Mouse (Mus musculus) right cerebral cortex, postnatal 36 days (tissue): Measurements from ENCODE around the gene Foxk2.

ENCODE experiments used
- DNase-seq, 2 experiments: peaks; one replicate each; pipeline ENCODE4 v3.0.0; 2022; ENCODE audit warnings: low spot score in 2 of 2, mixed read lengths in 1 of 2

Gene Foxk2

GRCm38 (mm10) chr11:121259160-121260100 is at the start of gene Foxk2:
Foxk2 (plus strand) TSS chr11:121259990.
- DNase-seq = peak; percentile 82 to 88

DNA sequence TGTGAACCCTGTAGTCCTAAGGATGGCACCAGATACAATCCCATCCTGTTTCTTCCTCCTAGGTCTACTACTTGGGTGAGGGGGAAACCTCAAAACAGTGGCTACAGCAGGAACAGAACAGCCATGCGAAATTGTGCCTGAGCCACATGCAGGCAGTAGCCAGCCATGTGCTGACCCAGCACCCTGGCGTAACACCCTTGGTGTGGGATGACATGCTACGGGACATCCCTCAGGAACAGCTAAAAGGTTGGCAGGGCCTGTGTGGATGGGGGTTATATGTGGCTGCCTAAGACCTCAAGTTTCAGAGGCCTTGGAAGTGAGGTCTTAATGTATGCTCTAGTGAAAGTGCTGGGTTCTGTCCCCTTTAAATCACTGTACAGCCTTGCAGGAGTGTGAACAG is 43.0 kb upstream of the Foxk2 start:
- DNase-seq = no peak

DNA sequence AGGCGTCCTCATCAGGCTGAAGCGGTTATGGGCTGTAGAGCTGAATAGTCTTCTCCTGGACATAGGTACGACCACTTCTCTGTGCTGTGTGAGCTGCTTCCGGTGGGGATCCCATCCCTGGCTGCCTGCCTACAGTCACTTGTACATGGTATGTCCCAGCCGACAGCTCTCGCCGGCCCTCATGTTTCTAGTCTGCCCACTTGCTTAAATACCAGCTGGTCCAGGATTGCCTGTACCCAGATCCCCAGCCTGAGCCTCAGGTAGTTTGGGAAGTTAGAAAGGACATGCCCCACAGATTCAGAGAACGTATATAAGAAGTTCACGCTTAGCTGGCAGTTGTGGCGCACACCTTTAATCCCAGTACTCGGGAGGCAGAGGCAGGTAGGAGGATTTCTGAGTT is 40.0 kb upstream of the Foxk2 start:
- no peak for DNase-seq

GRCm38 (mm10) chr11:121220771-121221170 is 39.0 kb upstream of the Foxk2 start:
- DNase-seq = no peak

- no peak for DNase-seq
Measured at GRCm38 (mm10) chr11:121221321-121222010, 38.3 kb upstream of the Foxk2 start.

- no peak for DNase-seq
Measured at GRCm38 (mm10) chr11:121228129-121229017, 31.4 kb upstream of the Foxk2 start.

- DNase-seq = peak; percentile 36 to 55
Measured at GRCm38 (mm10) chr11:121229018-121229439, 30.8 kb upstream of the Foxk2 start, which contains the start of gene Cybc1. Cybc1 (minus strand) TSS chr11:121229322.

DNA sequence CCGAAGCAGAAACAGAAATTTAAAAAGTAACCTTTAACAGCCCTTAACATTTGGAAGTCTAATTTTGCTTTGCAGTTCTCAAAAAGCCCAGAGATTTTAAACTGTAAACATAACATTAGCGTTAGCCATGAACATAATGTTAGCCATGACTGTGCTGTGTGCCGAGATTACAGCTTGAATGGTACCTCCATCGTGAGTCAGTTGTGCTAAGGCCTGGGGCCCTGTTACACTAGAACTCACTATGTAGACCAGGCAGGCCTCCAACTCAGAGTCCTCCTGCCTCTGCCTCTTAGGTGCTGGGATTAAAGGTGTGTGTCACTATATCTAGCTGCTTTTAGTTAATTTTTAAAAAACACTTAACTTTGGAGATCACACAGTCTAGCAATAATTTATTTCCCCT is 28.6 kb upstream of the Foxk2 start:
- DNase-seq = no peak

GRCm38 (mm10) chr11:121231628-121232291 is 28.0 kb upstream of the Foxk2 start:
- DNase-seq = no peak

GRCm38 (mm10) chr11:121232706-121233105 is 27.1 kb upstream of the Foxk2 start:
- no peak for DNase-seq

GRCm38 (mm10) chr11:121235475-121236238 is 24.1 kb upstream of the Foxk2 start:
- no peak for DNase-seq

GRCm38 (mm10) chr11:121236564-121237344 is 23.0 kb upstream of the Foxk2 start, which contains the start of gene Narf:
Narf (plus strand) TSS chr11:121237253.
- peak; percentile 99 to 100 for DNase-seq

DNA sequence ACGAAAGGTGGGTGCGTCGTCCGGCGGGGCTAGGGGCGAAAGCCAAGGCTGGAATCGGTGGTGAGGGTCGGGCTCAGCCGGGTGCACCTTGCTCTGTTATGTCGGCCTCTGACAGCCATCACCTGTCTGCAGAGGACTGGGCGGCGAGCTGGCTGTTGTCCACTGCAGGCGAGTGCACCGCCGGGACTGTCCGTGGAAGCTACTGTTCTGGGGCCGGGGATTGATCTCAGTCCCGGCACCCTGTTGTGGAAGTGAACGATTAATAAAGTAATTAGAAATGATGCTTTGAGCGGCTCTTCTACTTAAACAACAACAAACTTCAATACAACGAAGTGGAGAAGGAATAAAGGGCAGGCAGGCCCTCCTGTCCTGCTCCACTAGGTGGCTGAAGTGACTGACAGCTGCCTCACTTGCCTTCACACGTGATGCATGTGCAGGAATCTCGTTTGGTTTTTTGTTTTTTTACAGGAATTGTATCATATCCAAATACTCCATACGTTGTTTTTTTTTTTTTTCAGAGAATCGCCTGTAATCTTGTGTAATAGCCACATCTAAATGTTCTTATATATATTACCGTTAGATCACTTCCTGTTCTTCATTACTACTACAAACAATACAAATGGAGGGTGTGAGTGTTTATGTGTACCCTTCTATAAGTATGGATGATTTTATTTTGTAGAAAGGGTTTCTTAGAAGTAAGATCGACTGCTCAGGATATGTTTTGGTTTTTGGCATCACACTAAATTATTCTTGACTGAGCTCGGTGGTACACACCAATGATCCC is 22.3 kb upstream of the Foxk2 start:
- no peak for DNase-seq

- DNase-seq = no peak
Measured at GRCm38 (mm10) chr11:121239669-121240068, 20.1 kb upstream of the Foxk2 start.

- DNase-seq = no peak
Measured at GRCm38 (mm10) chr11:121250196-121250595, 9.6 kb upstream of the Foxk2 start.

- DNase-seq = peak in 1 of 2 experiments; percentile 21
Measured at GRCm38 (mm10) chr11:121260211-121260906, 569 bp downstream of the Foxk2 start.

DNA sequence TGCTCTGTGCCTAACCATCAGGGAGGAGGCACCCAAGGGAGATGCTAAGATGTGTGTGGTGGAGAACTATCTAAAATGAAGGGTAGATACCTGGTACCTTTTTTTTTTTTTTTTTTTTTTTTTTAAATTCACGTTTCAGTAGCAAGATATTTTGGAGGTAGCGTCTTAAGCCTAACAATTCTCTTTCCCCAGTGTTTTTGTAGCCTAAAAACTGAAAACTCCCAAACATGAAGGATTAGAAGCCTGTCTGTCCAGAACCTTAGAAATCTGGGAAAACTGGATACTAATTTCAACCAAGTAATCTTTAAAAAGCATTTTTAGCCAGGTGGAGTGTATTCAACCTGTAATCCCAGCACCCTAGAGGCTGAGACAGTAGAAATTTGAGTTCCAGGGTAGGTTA is 1.3 kb downstream of the Foxk2 start:
- no peak for DNase-seq

DNA sequence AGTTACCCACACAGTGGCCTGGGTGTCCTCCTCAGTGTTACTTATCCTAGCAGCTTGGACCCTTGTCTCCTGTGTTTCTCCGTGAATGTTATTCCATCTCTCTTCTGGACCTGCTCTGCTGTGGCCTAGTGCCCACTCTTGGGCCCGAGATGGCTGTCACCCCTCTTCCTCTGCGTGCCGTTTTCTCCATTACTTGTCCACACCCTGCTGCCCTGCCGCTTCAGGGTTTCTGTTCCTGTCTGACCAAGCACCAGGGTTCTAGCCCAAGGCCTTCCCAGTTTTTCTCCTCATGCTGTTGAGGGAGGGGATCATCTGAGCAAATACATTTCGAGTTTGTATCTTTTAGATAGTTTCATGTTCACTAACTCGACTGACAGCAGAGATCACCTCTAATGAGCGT is 17.7 kb downstream of the Foxk2 start:
- no peak for DNase-seq
